Mouse (Mus musculus) bone marrow, adult 2 months (tissue): ENCODE data around the gene Ranbp10. TPM values are rescaled to one million over a fixed set of nuclear protein-coding genes. Genes with fewer than 3 reads are reported as not detected.

Experiments used
- H3K27ac ChIP-seq: fragments of 200-500 bp; 2 replicates; pipeline ENCODE4 v1.5.1; 2012; ENCODE audit warnings: low read depth, mild to moderate bottlenecking, control low read depth, inconsistent platforms, low read length; ENCODE audit not compliant: control insufficient read depth, poor library complexity, insufficient read depth
- H3K4me1 ChIP-seq: fragments of 200-500 bp; 2 replicates; pipeline ENCODE4 v1.6.1; 2011; ENCODE audit warnings: low read length; ENCODE audit not compliant: control insufficient read depth, insufficient read depth
- H3K4me3 ChIP-seq: fragments of 200-500 bp; replicated peaks from 2 replicates; pipeline ENCODE3; 2011; ENCODE audit warnings: mild to moderate bottlenecking, low read depth, low read length, control low read depth; ENCODE audit not compliant: control insufficient read depth
- CTCF ChIP-seq: fragments of 200-500 bp; IDR thresholded peaks from 2 replicates; pipeline ENCODE4 v1.5.1; 2011; ENCODE audit warnings: low read length, control low read depth; ENCODE audit not compliant: control insufficient read depth, insufficient read depth
- POLR2A ChIP-seq: fragments of 200-500 bp; IDR thresholded peaks from 2 replicates; pipeline ENCODE4 v1.6.1; 2011; ENCODE audit warnings: low read depth, mild to moderate bottlenecking, control low read depth, low read length, borderline replicate concordance; ENCODE audit not compliant: control insufficient read depth
- WGBS: fragments of 180-500 bp; shearing (Covaris S2); methylation state at CpG from one replicate; pipeline ENCODE4 v1.1.7; 2018; 5-methylcytosine and 5-hydroxymethylcytosine counted together
- polyA plus RNA-seq: library from polyadenylated mRNA; stranded (reverse); fragments of >200 nt; gene quantifications from 2 replicates; pipeline ENCODE4 v1.2.4, GENCODE M21; 2011; ENCODE audit warnings: low replicate concordance; ENCODE audit not compliant: missing spikeins, insufficient read depth, insufficient read length

Ranbp10 gene
- polyA plus RNA-seq, 1 experiment = 98.0 TPM

GRCm38 (mm10) chr8:105804797-105805196 is 22.4 kb downstream of the Ranbp10 start:
- 80% methylated on average over 7 of the region's 7 CpGs for WGBS
- no peak overlapping the region for H3K27ac ChIP-seq
- no peak overlapping the region for H3K4me3 ChIP-seq
- peaks cover 5% of the 10 kb centered on the region for H3K4me1 ChIP-seq
- TF ChIP-seq CTCF (no peak), POLR2A (no peak)

GRCm38 (mm10) chr8:105801153-105801904 is 25.8 kb downstream of the Ranbp10 start:
- 60% methylated on average over 6 of the region's 6 CpGs for WGBS
- Histone ChIP-seq H3K4me1 (0 out of 2 replicates have a peak, but pooled peaks cover 2% of the 10 kb centered on the region), H3K4me3 (no peak overlapping the region), H3K27ac (peak overlapping the region; percentile 88; the same call in 1 of the 2 replicates)
- TF ChIP-seq CTCF = no peak
- no peak for TF ChIP-seq POLR2A

GRCm38 (mm10) chr8:105799091-105799812 is 27.9 kb downstream of the Ranbp10 start:
- Histone ChIP-seq H3K27ac (peak overlapping the region; percentile 90), H3K4me1 (0 out of 2 replicates have a peak, but pooled peaks cover 2% of the 10 kb centered on the region), H3K4me3 (peak overlapping the region; percentile 11)
- TF ChIP-seq CTCF (no peak), POLR2A (no peak)
- WGBS = 69% methylated on average over 8 of the region's 8 CpGs

GRCm38 (mm10) chr8:105798408-105798807 is 28.7 kb downstream of the Ranbp10 start:
- TF ChIP-seq POLR2A = no peak
- no peak for TF ChIP-seq CTCF
- WGBS = 86% methylated on average over 5 of the region's 5 CpGs
- Histone ChIP-seq H3K4me1 (0 out of 2 replicates have a peak, but pooled peaks cover 2% of the 10 kb centered on the region), H3K4me3 (no peak overlapping the region), H3K27ac (peak overlapping the region; percentile 90)

GRCm38 (mm10) chr8:105795785-105796184 is 31.4 kb downstream of the Ranbp10 start:
- H3K27ac ChIP-seq = no peak overlapping the region
- TF ChIP-seq CTCF = no peak
- no peak for TF ChIP-seq POLR2A
- H3K4me3 ChIP-seq = no peak overlapping the region
- WGBS = 96% methylated on average over 1 of the region's 1 CpGs
- H3K4me1 ChIP-seq = 0 out of 2 replicates have a peak, but pooled peaks cover 2% of the 10 kb centered on the region

- peaks cover 3% of the 10 kb centered on the region; the same call in 1 of the 2 replicates for H3K4me1 ChIP-seq
- H3K4me3 ChIP-seq = no peak overlapping the region
- no peak overlapping the region for H3K27ac ChIP-seq
- no peak for TF ChIP-seq CTCF
- no peak for TF ChIP-seq POLR2A
- 78% methylated on average over 3 of the region's 3 CpGs for whole genome bisulfite sequencing
Observed at GRCm38 (mm10) chr8:105794009-105794598, 33.0 kb downstream of the Ranbp10 start.

- Histone ChIP-seq H3K4me1 (peaks cover 3% of the 10 kb centered on the region), H3K4me3 (no peak overlapping the region), H3K27ac (no peak overlapping the region)
- TF ChIP-seq POLR2A (no peak), CTCF (no peak)
- 72% methylated on average over 1 of the region's 1 CpGs for WGBS
Observed at GRCm38 (mm10) chr8:105793331-105793730, 33.8 kb downstream of the Ranbp10 start.

- no peak overlapping the region for H3K27ac ChIP-seq
- peaks cover 3% of the 10 kb centered on the region for H3K4me1 ChIP-seq
- TF ChIP-seq POLR2A (no peak), CTCF (no peak)
Observed at GRCm38 (mm10) chr8:105789626-105790025, 37.5 kb downstream of the Ranbp10 start.

More at GRCm38 (mm10) chr8:105789626-105790025, 37.5 kb downstream of the Ranbp10 start:
- H3K4me3 ChIP-seq = no peak overlapping the region
